Mouse (Mus musculus) urinary bladder, adult 18-20 months (tissue): ENCODE results near the gene Supt3.

ENCODE experiments used
- DNase-seq, 2 experiments: peaks; one replicate each; pipeline ENCODE4 v3.0.0; 2022; ENCODE audit warnings: low spot score in 2 of 2, mixed read lengths in 2 of 2

Gene Supt3

GRCm38 (mm10) chr17:45123856-45124255 lies 346.9 kb downstream of the Supt3 start:
- no peak for DNase-seq

- no peak for DNase-seq
Measured at GRCm38 (mm10) chr17:45128611-45129010, 351.7 kb downstream of the Supt3 start.

DNA sequence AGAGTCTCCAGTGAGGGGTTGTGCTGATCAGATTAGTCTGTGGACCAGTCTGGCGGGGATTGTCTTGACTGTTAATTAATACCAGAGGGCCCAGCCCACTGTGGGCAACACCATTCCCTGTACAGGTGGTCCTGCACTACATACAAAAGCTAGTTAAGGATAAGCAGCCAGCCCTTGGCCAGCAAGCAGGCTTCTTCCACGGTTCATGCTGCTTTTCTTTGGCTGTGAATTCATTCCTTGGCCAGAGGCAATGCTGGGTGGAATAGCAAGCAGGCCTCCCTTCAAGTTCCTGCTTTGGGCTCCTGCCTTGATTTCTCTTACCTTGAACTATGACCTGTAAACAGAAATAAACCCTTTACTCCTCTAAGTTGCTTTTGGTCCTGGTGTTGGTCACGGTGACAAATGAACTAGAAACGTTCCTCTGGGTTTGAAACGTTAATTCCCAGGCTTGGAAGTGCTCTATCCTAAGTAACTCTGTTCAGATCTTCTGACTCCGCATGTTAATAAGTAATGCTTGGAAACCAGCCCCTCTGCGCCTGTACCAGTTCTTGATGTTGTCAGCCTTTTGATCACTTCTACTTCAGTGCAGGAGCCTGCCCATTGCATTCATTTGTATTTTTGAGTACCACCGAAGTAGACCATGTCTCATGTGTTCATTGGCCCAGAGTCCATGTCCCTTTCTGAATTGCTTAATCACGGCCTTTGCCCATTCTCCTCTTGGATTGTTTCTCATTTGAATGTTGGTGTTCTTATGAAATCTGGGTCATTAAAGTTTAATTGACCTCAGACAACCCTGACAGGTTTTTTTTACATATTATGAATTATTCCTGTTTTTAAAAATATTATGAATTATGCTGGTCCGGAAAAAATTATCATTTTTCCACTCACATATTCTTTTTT lies 356.8 kb downstream of the Supt3 start:
- no peak for DNase-seq

DNA sequence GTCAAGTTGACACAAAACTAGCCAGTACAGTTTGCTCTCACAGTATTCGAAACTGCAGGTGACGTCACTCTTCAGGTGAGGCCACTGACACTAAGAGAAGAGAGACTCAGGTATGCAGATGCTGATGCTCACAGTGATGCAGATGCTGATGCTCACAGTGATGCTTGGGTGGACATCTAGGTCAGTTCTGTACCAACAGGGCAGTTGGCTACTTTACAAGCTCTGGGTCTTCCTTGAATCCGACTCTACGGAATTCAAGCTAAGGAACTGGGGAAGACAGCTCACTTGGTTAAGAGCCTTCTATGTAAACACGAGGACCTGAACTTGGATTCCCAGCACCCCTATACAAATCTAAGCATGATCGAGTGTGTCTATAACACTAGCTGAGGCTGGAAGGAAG lies 359.5 kb downstream of the Supt3 start:
- DNase-seq: no peak

DNA sequence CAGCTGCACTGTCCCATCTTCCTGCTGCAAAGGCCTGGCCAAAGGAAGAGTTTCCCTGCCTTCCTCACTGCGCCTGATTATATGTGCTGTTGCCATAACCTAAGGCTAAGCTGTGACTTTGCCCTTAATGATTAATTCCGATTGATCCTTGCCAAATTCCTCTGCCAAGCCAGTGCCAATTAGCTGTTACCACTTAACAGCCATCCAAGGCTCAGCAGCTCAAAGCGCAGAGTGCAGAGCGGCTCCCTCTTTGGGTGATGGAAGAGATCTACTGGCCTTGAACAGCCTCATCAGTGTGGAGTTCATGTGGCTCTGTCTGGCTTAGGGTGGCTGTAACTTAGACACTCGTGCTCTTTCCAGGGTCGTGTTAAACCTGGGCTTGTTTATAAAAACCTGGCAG lies 366.1 kb downstream of the Supt3 start:
- DNase-seq: no peak

DNA sequence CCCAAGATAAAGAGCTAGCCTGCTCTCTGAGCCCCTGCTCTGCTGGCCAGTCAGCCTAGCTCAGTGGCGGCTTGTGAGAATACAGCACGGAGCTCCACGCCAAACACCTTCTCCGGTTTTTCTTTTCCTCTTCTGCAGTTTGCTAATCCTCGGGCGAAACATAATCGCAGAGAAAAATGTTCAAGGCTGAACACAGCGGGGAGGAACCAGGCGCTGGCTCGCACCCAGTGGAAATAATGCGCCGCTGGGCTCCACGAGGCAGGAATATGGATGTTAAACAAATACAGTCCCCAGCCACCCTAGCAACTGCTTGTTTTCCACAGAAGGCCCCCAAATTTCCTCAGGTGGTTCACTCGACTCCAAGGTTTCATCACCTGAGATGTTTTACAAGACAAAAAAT lies 367.7 kb downstream of the Supt3 start:
- DNase-seq: no peak

DNA sequence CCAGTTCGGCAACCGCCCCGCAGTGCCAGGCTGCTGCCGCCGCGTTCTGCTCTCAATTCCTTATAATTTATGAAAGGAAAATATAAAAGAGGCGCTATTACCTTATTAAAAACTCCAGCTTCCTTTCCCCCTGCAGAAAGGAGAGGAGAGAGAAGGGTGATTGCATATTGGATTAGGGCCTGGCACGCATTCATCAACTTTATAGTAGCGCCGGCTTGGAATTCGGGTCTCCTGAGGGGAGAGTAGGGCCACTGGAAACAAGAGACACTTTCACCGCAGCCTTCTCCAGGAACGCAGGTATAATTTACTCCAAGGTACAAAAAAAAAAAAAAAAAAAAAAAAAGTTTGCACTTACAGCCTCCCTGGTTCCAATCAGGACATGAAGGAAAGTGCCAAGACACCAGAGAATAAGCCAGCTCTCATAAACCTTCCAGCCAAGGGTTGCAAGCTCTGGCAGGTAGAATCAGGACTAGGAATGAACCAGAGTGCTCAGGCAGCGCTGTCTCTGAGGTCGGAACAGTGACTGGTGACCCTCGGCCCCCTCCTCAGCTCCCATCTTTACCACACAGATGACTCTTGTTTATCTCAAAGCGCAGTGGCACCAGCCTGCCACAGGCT lies 374.5 kb downstream of the Supt3 start:
- no peak for DNase-seq

GRCm38 (mm10) chr17:45153721-45154120 lies 376.8 kb downstream of the Supt3 start:
- DNase-seq: no peak

DNA sequence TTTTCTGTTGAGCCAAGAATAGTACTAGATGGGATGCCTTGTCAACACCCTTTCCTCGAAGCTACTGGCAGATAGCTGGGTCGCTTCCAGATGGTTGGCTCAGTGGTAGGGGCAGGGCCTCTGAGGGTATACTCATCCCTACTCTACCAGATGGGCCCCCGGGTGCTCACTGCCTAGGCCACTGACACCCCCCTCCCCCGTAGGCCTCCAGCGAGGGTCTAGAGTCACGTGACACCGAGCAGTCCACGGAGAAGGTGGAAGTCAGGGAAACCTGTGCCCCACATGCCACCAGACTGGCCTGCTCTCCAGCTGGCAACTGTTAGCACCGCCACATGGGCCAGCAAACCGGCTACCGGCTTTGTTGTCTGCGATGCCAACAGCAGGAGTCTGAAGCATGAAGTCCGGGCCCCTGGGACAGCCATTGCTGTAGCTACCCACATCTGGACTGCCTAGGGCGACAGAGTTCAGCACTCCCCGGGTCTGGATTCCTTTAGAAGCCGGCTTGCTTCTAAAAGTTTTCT lies 381.3 kb downstream of the Supt3 start:
- no peak for DNase-seq

- DNase-seq: no peak
Measured at GRCm38 (mm10) chr17:45160651-45161050, 383.7 kb downstream of the Supt3 start.

DNA sequence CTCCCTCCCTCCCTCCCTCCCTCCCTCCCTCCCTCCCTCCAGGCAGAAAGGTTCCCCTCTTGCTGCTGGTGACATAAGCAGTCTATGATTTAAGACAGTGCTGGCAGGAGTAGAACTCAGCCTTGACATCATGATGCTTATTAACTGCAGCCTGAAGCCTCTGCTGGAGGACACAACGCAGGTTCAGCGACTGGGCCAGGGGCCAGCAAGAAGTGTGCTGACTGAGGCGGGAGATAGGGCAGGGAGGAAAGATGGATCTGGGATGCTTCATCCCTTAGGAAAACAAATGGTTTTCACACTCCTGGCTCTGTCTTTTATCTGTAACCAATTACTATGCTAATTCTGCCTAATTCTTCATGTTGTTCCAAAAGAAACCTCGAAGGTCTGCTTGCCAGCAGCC lies 388.8 kb downstream of the Supt3 start:
- no peak for DNase-seq
